Mouse (Mus musculus): Measurements from ENCODE around the gene Ptbp3. TPM values are rescaled to one million over a fixed set of nuclear protein-coding genes. Genes with fewer than 3 reads are reported as not detected.

The Ptbp3 gene
- total and polyA plus RNA-seq, 2 experiments: 24.1 to 52.6 TPM

- Histone ChIP-seq H3K4me3 (ENCODE audit: insufficient read depth, low read depth, low read length) (no peak overlapping the region), H3K27ac (replicated peaks; ENCODE audit: insufficient read depth, low read depth, low read length) (0 out of 2 replicates have a peak overlapping the region, but pooled peaks have one; percentile 32), H3K4me1 (ENCODE audit: control insufficient read depth, insufficient read depth, low read length) (peaks cover 4% of the 10 kb centered on the region; the same call in 1 of the 2 replicates), H3K36me3 (ENCODE audit: control insufficient read depth, insufficient read depth, low read length) (peaks cover 3% of the 10 kb centered on the region; the same call in 1 of the 2 replicates), H3K9ac (ENCODE audit: low read depth, low read length) (no peak overlapping the region), H3K27me3 (ENCODE audit: control insufficient read depth, insufficient read depth, low read length) (no peaks in the 10 kb centered on the region), H3K79me2 (ENCODE audit: control insufficient read depth, insufficient read depth, low read length) (no peaks in the 10 kb centered on the region)
- WGBS: 80% methylated on average over 6 of the region's 6 CpGs
- no peak for DNase-seq (ENCODE audit: extremely low read depth, low read depth, low spot score)
- TF ChIP-seq POLR2A (IDR thresholded peaks at IDR 0.05; ENCODE audit: extremely low read depth, insufficient read depth, low read length) (no peak), CTCF (IDR thresholded peaks at IDR 0.05; ENCODE audit: low read depth, low read length) (no peak)
These were observed 84.5 kb downstream of the Ptbp3 start for GRCm38 (mm10) chr4:59464661-59465060.

- DNase-seq (ENCODE audit: extremely low read depth, low read depth, low spot score): no peak
- Histone ChIP-seq H3K36me3 (ENCODE audit: control insufficient read depth, insufficient read depth, low read length) (peaks cover 3% of the 10 kb centered on the region; the same call in 1 of the 2 replicates), H3K79me2 (ENCODE audit: control insufficient read depth, insufficient read depth, low read length) (no peaks in the 10 kb centered on the region), H3K4me3 (ENCODE audit: insufficient read depth, low read depth, low read length) (no peak overlapping the region), H3K27me3 (ENCODE audit: control insufficient read depth, insufficient read depth, low read length) (no peaks in the 10 kb centered on the region), H3K4me1 (ENCODE audit: control insufficient read depth, insufficient read depth, low read length) (peaks cover 4% of the 10 kb centered on the region; the same call in 1 of the 2 replicates), H3K9ac (ENCODE audit: low read depth, low read length) (no peak overlapping the region), H3K27ac (replicated peaks; ENCODE audit: insufficient read depth, low read depth, low read length) (no peak overlapping the region)
- TF ChIP-seq POLR2A (IDR thresholded peaks at IDR 0.05; ENCODE audit: extremely low read depth, insufficient read depth, low read length) (no peak), CTCF (IDR thresholded peaks at IDR 0.05; ENCODE audit: low read depth, low read length) (no peak)
- 56% methylated on average over 6 of the region's 6 CpGs for WGBS
These were observed 86.7 kb downstream of the Ptbp3 start for GRCm38 (mm10) chr4:59462494-59462893.

- Histone ChIP-seq H3K4me3 (ENCODE audit: insufficient read depth, low read depth, low read length) (no peak overlapping the region), H3K27me3 (ENCODE audit: control insufficient read depth, insufficient read depth, low read length) (no peaks in the 10 kb centered on the region), H3K79me2 (ENCODE audit: control insufficient read depth, insufficient read depth, low read length) (no peaks in the 10 kb centered on the region), H3K4me1 (ENCODE audit: control insufficient read depth, insufficient read depth, low read length) (peaks cover 2% of the 10 kb centered on the region; the same call in 1 of the 2 replicates), H3K9ac (ENCODE audit: low read depth, low read length) (no peak overlapping the region), H3K36me3 (ENCODE audit: control insufficient read depth, insufficient read depth, low read length) (no peaks in the 10 kb centered on the region), H3K27ac (replicated peaks; ENCODE audit: insufficient read depth, low read depth, low read length) (no peak overlapping the region)
- 59% methylated on average over 11 of the region's 11 CpGs for WGBS
- no peak for DNase-seq (ENCODE audit: extremely low read depth, low read depth, low spot score)
- TF ChIP-seq POLR2A (IDR thresholded peaks at IDR 0.05; ENCODE audit: extremely low read depth, insufficient read depth, low read length): no peak
These were observed 87.9 kb downstream of the Ptbp3 start for GRCm38 (mm10) chr4:59461116-59461727.

GRCm38 (mm10) chr4:59459216-59459955 is 89.8 kb downstream of the Ptbp3 start:
- 42% methylated on average over 13 of the region's 13 CpGs for WGBS
- Histone ChIP-seq H3K9ac (ENCODE audit: low read depth, low read length) (no peak overlapping the region), H3K79me2 (ENCODE audit: control insufficient read depth, insufficient read depth, low read length) (no peaks in the 10 kb centered on the region), H3K4me1 (ENCODE audit: control insufficient read depth, insufficient read depth, low read length) (no peaks in the 10 kb centered on the region; the same call in 1 of the 2 replicates), H3K4me3 (ENCODE audit: insufficient read depth, low read depth, low read length) (no peak overlapping the region), H3K36me3 (ENCODE audit: control insufficient read depth, insufficient read depth, low read length) (no peaks in the 10 kb centered on the region), H3K27me3 (ENCODE audit: control insufficient read depth, insufficient read depth, low read length) (no peaks in the 10 kb centered on the region), H3K27ac (replicated peaks; ENCODE audit: insufficient read depth, low read depth, low read length) (no peak overlapping the region)
- no peak for TF ChIP-seq CTCF (IDR thresholded peaks at IDR 0.05; ENCODE audit: low read depth, low read length)
- no peak for TF ChIP-seq POLR2A (IDR thresholded peaks at IDR 0.05; ENCODE audit: extremely low read depth, insufficient read depth, low read length)
- DNase-seq (ENCODE audit: extremely low read depth, low read depth, low spot score): no peak

- H3K27ac ChIP-seq (replicated peaks; ENCODE audit: insufficient read depth, low read depth, low read length): no peak overlapping the region
- TF ChIP-seq POLR2A (IDR thresholded peaks at IDR 0.05; ENCODE audit: extremely low read depth, insufficient read depth, low read length): no peak
- TF ChIP-seq CTCF (IDR thresholded peaks at IDR 0.05; ENCODE audit: low read depth, low read length): no peak
- no peaks in the 10 kb centered on the region; the same call in 1 of the 2 replicates for H3K4me1 ChIP-seq (ENCODE audit: control insufficient read depth, insufficient read depth, low read length)
- H3K27me3 ChIP-seq (ENCODE audit: control insufficient read depth, insufficient read depth, low read length): no peaks in the 10 kb centered on the region
- no peaks in the 10 kb centered on the region for H3K36me3 ChIP-seq (ENCODE audit: control insufficient read depth, insufficient read depth, low read length)
- no peak overlapping the region for H3K9ac ChIP-seq (ENCODE audit: low read depth, low read length)
- H3K79me2 ChIP-seq (ENCODE audit: control insufficient read depth, insufficient read depth, low read length): no peaks in the 10 kb centered on the region
- 64% methylated on average over 9 of the region's 9 CpGs for WGBS
- no peak for DNase-seq (ENCODE audit: extremely low read depth, low read depth, low spot score)
- no peak overlapping the region for H3K4me3 ChIP-seq (ENCODE audit: insufficient read depth, low read depth, low read length)
These were observed 91.2 kb downstream of the Ptbp3 start for GRCm38 (mm10) chr4:59457941-59458340.

- Histone ChIP-seq H3K4me3 (ENCODE audit: insufficient read depth, low read depth, low read length) (no peak overlapping the region), H3K9ac (ENCODE audit: low read depth, low read length) (no peak overlapping the region), H3K27ac (replicated peaks; ENCODE audit: insufficient read depth, low read depth, low read length) (no peak overlapping the region), H3K4me1 (ENCODE audit: control insufficient read depth, insufficient read depth, low read length) (no peaks in the 10 kb centered on the region; the same call in 1 of the 2 replicates), H3K79me2 (ENCODE audit: control insufficient read depth, insufficient read depth, low read length) (no peaks in the 10 kb centered on the region), H3K27me3 (ENCODE audit: control insufficient read depth, insufficient read depth, low read length) (no peaks in the 10 kb centered on the region), H3K36me3 (ENCODE audit: control insufficient read depth, insufficient read depth, low read length) (no peaks in the 10 kb centered on the region)
- 95% methylated on average over 5 of the region's 5 CpGs for WGBS
- TF ChIP-seq CTCF (IDR thresholded peaks at IDR 0.05; ENCODE audit: low read depth, low read length): no peak
- TF ChIP-seq POLR2A (IDR thresholded peaks at IDR 0.05; ENCODE audit: extremely low read depth, insufficient read depth, low read length): no peak
- DNase-seq (ENCODE audit: extremely low read depth, low read depth, low spot score): no peak
These were observed 92.1 kb downstream of the Ptbp3 start for GRCm38 (mm10) chr4:59457091-59457490.
